Mouse (Mus musculus): ENCODE measurements at regions not wholly inside any gene's neighbourhood (a gene's known extent, or its start where the extent isn't known, plus 50 kb on each side); places are given as distances from the start of the nearest gene placed in this dataset.

DNA sequence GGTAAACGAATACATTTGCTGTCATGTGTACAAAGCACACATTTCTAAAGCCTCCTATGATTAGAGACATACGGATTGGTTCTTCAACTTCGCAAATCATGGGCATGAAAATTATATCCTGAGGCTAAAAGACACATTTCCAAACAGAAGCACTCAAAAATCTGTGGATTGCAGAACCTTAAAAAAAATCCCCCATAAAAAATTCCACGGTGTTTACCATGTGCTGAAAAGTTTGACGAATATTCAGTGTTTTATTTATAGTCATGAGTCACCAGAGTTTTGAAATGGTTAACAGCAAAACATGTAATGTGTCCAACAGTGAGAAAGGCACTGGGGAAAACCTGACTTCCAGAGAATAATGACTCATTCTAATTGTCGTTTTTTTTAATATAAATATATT lies 1214.9 kb upstream of the Cited2 start:
- TF ChIP-seq CTCF (IDR thresholded peaks at IDR 0.05; ENCODE audit: extremely low read depth, insufficient read depth, insufficient read length, insufficient replicate concordance) (no peak), POLR2A (IDR thresholded peaks at IDR 0.05; ENCODE audit: low read depth, low read length) (no peak)

Measured in spleen, adult 2 months (tissue).